Mouse (Mus musculus) lung, postnatal 0 days (tissue): ENCODE data around the gene Ftsj1.

Experiments
- CTCF ChIP-seq: IDR thresholded peaks from 2 replicates; pipeline ENCODE4 v1.5.1; 2016; ENCODE audit warnings: antibody characterized with exemption, mild to moderate bottlenecking
- EP300 ChIP-seq: IDR thresholded peaks from 2 replicates; pipeline ENCODE4 v1.6.1; 2016; ENCODE audit warnings: antibody characterized with exemption, mild to moderate bottlenecking, control low read depth

GRCm38 (mm10) chrX:8236704-8237103, 15.5 kb downstream of the Ftsj1 start:
- TF ChIP-seq CTCF, result no peak
- no peak for TF ChIP-seq EP300
